Mouse (Mus musculus): Measurements from ENCODE around the gene Hist2h4. TPM values are rescaled to one million over a fixed set of nuclear protein-coding genes. Genes with fewer than 3 reads are reported as not detected.
"Not testable (repeated sequence)": the region's sequence is repeated elsewhere in the genome, so short reads cannot be mapped to it uniquely, and the experiment has no call there.

The Hist2h4 gene
- total RNA-seq, 2 experiments from 2014 or later, result 26.9 to 103 TPM

DNA sequence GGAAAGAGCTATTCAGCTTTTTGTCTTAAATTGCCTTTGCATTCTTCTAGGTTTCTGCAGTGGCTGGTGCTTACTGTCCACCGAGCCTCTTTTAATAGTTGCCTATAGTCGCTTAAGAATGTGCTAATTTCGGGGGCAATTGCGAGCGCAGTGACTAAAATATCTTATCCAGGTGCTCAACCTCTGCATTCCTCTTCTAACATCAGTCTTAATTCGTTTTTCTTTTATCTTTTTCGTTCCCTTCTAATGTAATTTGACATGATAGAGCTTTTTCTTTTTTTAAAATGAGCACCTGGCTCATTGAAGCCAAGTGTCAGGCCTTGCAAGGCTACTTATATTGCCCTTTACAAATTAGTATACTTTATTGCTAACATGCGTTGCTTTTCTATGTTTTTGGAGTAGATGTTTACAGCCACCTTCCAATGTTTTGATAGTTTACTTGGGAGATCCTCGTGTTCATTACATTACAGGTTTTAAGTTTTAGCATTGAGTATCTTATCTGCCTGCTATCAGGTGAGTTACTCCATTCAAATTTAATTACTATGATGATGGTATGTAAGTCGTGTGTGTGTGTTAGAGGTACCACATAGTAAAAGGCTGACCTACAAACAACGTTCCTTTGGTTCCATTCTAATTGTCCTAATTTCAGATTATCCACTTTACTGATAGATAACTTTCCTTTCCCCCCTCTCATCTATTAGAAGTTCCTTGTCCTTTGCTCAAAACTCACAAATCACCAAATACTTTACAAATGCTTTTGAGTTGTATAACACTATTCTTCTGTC, 15.6 kb downstream of the Hist2h4 start:
- ATAC-seq (replicated peaks; ENCODE audit: poor library complexity, severe bottlenecking), result no peak

DNA sequence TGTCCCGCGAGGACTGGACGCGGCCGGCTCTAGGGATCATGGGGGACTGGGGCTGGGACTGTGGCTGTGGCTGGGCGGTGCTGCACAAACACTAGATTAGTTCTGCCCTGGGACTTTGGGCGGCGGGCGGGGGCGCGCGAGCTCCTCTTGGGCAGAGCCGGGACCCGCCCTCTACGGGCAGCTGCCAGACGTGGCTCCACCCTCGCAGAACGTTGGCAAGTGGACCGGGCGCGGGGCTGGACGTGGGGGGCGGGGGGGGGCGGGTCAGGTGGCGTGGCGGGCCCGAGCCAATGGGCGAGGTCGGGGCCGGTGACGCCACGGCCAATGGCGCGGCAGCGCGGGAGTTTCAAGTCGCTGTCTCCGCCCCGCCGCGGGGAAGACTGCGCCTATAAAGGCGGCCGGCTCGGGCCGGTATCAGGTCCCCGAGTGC, 16.7 kb downstream of the Hist2h4 start, which contains the start of gene Hist2h3c1:
Gene Hist2h3c1, plus strand, starts transcription at position 259 of the 430 bp plus-strand sequence.
- peak; percentile 61 for ATAC-seq (replicated peaks; ENCODE audit: poor library complexity, severe bottlenecking)

DNA sequence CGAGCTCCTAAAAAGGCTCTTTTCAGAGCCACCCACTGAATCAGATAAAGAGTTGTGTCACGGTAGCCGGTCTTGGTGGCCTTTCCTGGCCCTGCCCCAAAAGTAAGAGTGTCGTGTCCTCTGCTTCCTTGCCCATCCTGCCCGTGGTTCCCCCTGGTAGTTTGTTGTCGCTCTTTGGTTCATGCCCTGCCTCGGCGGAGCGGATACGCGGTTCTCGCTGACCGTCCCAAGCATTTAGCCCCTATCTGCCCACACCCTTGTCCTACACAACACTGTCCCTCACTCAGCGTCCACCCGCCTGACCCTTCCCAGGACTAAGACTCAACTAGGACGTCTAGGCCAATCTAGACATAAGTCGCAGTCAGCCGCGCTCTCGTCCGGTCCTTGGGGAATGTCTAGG, 17.1 kb downstream of the Hist2h4 start:
- ATAC-seq (replicated peaks; ENCODE audit: poor library complexity, severe bottlenecking), result not testable (repeated sequence)

DNA sequence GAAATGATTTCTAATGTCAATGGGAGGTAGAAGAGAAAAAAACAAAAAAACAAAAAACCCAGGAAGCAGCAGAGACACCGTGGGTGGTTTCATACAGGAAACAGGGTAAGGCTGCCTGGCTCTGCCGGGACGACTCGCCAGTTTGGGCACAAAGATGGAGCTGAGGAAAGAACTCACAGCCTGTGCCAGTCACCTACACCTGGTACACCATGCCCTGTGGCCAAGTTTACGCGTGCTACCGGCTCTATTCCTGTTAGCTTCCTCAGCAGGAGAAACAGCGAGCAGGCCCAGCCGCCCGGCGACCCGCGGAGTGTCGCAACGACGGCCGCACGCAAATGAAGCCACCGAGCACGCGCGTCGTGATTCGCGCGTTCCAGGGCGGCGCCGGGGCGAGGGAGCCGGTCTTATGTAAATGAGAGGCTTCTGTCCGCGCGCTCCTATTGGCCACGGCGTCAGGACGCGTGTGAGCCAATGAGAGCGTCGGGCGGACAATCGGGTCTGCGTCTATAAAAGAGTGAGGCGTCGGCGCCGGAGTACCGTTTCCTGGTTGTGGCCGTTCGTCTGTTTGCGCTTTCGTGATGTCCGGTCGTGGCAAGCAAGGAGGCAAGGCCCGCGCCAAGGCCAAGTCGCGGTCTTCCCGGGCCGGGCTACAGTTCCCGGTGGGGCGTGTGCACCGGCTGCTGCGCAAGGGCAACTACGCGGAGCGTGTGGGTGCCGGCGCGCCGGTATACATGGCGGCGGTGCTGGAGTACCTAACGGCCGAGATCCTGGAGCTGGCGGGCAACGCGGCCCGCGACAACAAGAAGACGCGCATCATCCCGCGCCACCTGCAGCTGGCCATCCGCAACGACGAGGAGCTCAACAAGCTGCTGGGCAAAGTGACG, 17.9 kb downstream of the Hist2h4 start, which contains the start of gene Hist2h2aa1:
Gene Hist2h2aa1, plus strand, starts transcription at position 495 of the 884 bp plus-strand sequence.
- peak; percentile 61 for ATAC-seq (replicated peaks; ENCODE audit: poor library complexity, severe bottlenecking)

DNA sequence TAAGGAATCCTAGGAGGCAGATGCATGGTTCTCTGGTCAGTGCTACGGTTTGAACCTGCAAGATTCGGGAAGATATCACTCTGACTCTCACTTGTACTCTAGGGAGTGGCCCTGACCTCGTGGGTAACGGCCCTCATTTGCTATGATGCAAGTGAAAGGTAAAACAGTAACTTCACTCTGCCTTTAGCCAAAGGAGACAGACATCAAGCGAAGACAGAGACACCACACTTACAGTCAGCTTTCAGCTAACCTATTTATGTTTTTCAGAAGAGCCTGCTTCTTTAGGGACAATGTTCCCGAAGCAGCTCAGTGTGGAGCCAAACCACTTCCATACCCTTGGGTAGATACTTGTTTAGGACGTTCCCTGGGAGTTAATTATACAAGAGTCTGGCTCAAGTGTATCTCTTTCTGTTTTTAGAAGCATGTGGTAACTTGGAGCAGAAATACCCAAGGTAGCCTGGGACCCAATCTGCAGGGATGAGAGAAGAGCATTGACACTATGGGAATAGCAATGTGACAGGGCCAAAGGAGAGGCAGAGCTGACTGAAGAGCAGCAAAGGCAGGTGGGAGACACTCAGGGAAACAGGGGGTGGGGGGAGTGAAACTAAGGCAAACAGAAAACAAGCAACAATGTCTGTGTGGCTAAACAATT, 19.1 kb downstream of the Hist2h4 start:
- ATAC-seq (replicated peaks; ENCODE audit: poor library complexity, severe bottlenecking), result no peak

DNA sequence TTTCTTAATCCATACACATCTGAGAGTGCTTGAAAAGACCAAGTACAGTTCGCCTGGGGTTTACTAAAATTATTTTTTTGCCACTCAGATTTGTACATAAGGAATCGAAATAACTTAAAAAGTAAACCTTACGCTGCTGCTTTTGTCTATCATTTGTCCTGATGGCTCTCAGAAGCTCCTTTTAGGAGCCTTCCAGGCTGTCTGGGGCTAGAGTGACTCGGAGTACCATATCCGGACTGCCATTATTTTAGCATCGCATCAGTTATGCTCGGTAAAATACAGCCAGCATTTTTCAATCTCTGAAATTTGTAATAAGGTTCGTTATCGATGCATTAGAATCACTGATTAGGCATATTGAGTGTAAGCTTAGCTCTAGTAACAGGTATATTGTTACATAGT, 22.3 kb downstream of the Hist2h4 start:
- ATAC-seq (replicated peaks; ENCODE audit: poor library complexity, severe bottlenecking), result no peak

DNA sequence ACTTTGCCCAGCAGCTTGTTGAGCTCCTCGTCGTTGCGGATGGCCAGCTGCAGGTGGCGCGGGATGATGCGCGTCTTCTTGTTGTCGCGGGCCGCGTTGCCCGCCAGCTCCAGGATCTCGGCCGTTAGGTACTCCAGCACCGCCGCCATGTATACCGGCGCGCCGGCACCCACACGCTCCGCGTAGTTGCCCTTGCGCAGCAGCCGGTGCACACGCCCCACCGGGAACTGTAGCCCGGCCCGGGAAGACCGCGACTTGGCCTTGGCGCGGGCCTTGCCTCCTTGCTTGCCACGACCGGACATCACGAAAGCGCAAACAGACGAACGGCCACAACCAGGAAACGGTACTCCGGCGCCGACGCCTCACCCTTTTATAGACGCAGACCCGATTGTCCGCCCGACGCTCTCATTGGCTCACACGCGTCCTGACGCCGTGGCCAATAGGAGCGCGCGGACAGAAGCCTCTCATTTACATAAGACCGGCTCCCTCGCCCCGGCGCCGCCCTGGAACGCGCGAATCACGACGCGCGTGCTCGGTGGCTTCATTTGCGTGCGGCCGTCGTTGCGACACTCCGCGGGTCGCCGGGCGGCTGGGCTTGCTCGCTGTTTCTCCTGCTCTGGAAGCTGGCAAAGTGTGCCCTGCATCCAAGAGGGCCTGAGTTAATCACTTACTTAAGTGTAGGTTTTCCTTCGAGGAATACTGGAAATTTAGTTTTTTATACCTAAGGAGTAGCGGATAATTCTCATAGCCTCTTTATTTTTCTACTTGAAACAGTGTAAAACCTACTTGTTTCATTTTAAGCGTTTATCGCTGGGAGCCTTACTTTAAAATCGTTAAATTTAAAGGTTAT, 22.9 kb downstream of the Hist2h4 start, which contains the start of gene Hist2h2aa2:
Gene Hist2h2aa2, minus strand, starts transcription at position 328 of the 850 bp plus-strand sequence.
- peak; percentile 55 for ATAC-seq (replicated peaks; ENCODE audit: poor library complexity, severe bottlenecking)

DNA sequence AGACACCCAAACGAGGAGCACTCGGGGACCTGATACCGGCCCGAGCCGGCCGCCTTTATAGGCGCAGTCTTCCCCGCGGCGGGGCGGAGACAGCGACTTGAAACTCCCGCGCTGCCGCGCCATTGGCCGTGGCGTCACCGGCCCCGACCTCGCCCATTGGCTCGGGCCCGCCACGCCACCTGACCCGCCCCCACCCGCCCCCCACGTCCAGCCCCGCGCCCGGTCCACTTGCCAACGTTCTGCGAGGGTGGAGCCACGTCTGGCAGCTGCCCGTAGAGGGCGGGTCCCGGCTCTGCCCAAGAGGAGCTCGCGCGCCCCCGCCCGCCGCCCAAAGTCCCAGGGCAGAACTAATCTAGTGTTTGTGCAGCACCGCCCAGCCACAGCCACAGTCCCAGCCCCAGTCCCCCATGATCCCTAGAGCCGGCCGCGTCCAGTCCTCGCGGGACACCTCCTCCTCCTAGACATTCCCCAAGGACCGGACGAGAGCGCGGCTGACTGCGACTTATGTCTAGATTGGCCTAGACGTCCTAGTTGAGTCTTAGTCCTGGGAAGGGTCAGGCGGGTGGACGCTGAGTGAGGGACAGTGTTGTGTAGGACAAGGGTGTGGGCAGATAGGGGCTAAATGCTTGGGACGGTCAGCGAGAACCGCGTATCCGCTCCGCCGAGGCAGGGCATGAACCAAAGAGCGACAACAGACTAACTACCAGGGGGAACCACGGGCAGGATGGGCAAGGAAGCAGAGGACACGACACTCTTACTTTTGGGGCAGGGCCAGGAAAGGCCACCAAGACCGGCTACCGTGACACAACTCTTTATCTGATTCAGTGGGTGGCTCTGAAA, 23.9 kb downstream of the Hist2h4 start, which contains the start of gene Hist2h3c2:
Gene Hist2h3c2, minus strand, starts transcription at position 174 of the 840 bp plus-strand sequence.
- peak; percentile 62 for ATAC-seq (replicated peaks; ENCODE audit: poor library complexity, severe bottlenecking)

DNA sequence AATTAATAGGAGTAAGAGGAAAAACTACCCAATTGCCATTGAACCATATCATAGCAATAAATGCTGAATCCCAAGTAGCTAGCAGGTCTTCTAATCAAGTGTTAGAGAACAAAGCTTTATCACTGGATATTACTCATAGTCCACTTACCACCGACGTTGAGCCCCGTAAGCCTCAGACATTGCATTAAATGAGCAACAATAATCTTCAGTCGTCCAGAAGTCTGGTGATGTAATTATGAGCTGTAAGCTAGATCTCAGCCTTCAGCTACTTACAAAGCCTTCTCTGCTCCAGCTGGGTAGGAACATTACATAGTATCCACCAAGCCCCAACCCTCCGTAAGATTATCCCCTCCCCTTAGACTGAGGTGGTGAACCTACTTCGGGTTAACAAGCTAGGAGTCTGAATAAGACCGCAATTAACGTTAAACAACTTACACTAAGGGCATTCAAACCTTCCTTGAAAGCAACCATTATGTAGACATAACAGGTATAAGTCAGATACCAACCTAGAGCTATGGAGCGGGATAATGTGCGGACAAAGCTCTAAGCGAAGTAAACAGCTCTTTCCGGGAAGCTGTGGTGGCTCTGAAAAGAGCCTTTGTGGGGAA, 25.1 kb downstream of the Hist2h4 start:
- ATAC-seq (replicated peaks; ENCODE audit: poor library complexity, severe bottlenecking), result no peak

DNA sequence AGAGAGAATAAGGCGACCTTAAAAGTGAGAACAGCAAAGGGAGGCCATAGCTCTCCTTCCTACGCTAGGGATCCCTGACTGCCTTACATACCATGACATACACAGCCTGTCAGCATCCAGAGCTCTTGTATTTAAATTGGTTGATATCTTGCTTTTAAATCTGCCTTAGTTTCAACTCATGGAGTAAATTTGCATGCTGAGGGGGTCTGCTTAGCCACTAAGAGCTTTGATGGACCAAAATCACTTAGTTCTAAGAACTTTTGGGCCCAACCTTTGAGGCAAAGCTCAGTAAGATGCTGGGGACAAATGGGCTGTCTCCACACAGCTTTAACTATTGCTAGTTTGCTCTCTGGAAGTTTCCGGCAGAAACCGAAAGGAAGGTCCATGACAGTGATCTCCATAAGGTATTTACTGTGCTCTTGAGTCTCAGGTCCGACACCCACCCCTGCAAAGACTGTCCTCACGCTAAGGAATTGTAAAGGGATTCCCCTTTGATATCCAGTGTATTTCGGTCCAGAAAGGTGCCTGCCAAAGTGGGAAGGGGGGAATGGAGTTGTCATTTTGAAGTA, 25.7 kb downstream of the Hist2h4 start:
- ATAC-seq (replicated peaks; ENCODE audit: poor library complexity, severe bottlenecking), result no peak

DNA sequence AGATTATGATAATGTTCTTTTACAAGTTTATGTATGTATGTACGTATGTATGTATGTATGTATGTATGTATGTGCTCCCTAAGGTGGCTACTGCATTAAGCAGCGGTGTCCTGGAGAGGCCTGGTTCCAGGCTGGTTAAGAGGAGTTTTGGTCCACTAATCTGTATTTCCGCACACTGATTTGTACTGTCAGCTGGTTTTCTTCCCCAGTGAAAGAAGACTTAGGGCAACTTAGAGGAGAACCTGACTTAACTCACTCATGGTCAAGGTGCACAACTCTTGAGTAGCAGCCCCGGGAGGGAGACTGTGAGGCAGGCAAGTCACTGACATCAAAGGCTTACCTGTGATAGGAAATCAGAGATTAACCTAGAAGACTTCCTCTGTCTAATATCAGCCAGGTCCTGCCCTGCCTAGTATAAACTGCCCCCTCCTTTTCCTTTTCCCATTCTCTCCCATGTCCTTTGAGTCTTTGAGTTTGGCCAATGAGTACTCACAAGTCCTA, 26.2 kb downstream of the Hist2h4 start:
- no peak for ATAC-seq (replicated peaks; ENCODE audit: poor library complexity, severe bottlenecking)

DNA sequence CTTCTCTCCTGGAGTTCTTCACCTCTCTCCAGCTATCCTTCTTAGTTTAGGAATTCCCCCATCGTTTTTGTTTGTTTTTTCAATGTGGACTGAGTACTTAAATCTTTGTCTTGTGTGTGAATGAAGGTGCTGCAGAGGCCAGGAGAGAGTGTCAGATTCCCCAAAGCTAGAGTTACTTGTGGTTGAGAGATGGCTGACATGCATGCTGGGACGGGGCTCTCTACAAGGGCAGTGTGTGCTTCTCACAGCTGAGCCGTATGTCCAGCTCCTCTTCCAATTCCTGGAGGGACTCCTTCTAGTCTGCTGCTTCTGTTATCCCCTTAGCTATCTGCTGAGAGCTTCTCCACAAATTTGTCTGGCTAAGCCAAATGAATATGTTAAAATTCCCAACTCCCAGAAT, 27.3 kb downstream of the Hist2h4 start:
- no peak for ATAC-seq (replicated peaks; ENCODE audit: poor library complexity, severe bottlenecking)

DNA sequence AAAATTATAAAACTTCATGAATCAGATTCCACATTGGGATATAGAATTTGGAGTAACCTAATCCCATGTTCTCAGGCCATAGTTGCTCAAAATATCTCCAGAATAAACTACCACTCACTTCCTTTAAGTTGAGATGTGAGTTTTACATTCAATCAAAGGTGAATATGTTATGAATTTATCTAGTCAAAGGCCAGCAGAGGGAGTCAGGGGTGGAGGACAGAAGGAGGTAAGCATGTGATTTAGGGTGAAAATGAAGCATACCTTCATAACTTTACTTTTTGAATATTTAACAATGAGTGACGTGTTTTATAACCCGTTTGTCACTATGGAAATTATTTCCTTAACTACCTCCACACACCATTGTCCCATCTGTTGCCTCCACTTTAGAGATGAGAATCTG, 28.2 kb downstream of the Hist2h4 start:
- ATAC-seq (replicated peaks; ENCODE audit: poor library complexity, severe bottlenecking), result no peak

DNA sequence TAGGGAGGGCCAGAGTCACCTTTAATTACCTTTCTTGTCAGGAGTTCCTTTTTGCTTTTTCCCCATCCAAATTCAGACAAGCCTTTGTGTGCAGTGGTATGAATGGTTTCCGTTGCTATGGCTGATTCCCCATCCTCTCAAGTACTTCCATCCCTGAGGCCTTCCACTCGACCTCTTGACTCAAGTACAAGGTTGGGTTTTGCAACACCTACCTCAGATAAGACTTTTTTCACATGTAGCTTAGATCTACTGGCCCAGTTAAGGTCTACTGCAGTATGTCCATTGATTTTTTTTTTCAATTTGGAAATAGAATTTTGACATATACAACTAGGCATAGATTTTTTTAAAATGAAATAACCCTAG, 31.4 kb downstream of the Hist2h4 start:
- ATAC-seq (replicated peaks; ENCODE audit: poor library complexity, severe bottlenecking), result no peak

DNA sequence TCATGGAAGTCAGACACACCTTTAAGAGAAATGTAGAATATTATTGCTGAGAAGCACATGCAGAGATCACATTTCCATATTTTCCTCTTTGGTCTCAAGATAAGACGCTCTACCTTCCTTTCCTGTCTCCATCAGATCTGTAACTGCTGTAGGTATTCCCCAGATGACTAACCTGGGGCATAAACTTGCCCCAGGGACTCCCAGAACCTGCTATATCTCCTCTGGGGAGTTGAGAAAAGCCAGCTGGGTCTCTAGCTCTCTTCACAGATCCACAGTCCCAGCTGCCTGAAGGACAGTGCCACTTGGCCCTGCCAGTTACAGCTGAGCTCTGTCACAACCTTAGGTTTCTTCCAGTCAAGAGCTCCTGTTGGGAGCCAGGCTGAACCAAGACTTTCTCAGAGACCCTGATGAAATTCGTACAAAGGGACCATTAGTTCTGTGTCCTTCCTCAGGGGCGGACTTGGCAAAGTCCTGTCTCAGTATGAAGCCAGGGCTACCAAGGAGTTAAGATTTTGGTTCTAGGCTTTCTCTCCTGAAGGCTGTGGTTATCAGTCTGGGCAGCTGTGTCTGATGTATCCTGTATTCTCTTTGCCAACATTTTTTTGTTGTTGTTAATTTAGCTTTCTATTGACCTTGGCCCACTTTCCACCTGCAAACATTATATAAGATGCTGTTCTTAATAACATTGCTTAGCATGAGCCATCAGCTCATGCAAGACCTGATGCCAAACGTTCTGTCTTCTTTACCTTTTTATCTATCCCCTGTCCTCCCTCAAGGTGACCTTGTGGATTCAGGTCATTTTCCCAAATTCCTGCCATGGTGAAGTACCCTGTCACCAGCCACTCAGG, 32.0 kb downstream of the Hist2h4 start:
- no peak for ATAC-seq (replicated peaks; ENCODE audit: poor library complexity, severe bottlenecking)

DNA sequence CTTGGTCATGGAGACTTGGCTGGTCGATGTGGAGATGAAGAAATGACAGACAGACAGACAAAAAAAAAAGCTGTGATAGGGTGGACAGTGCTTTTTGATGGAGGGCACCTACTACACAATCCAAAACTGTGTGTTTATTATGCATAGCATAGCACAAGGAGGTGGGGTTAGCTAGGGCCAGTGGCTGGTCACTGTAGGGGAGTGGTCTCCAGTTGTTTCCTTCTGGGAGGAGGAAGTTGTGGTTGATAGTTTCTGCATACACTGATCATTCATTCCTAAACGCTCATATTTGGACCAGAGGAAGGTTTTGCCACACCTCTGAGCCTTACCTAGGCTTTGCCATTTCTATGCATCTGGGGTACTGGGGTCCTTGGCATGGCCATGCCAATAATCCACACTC, 32.7 kb downstream of the Hist2h4 start:
- peak; percentile 73 for ATAC-seq (replicated peaks; ENCODE audit: poor library complexity, severe bottlenecking)

DNA sequence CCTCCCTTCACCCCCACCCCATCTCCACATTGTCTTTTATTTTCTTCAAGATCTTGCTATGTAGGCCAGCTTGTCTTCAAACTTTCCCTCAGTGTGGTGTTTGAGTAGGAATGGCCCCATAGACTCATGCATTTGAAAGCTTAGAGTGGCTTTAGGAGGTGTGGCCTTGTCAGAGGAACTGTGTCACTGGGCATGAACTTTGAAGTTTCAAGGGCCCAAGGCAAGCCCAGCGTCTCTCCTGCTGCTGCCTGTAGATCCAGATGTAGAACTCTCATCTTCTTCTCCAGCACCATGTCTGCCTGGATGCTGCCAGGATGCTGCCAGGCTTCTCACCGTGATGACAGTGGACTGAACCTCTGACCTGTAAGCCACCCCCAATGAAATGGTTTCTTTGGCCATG, 34.3 kb downstream of the Hist2h4 start:
- ATAC-seq (replicated peaks; ENCODE audit: poor library complexity, severe bottlenecking), result no peak
